Mouse (Mus musculus) thymus, postnatal 10 days (tissue): ENCODE results near the gene Ptprg.

ENCODE experiments used
- DNase-seq, 2 experiments: peaks; one replicate each; pipeline ENCODE4 v3.0.0; 2021; ENCODE audit warnings: low spot score in 2 of 2

The Ptprg gene

GRCm38 (mm10) chr14:11553273-11553665, at the start of gene Ptprg:
Ptprg (plus strand) TSS chr14:11553532.
- DNase-seq, result no peak

GRCm38 (mm10) chr14:11503803-11504365, 49.4 kb upstream of the Ptprg start:
- DNase-seq, result no peak

- no peak for DNase-seq
Measured at GRCm38 (mm10) chr14:11510173-11510572, 43.2 kb upstream of the Ptprg start.

- no peak for DNase-seq
Measured at GRCm38 (mm10) chr14:11519171-11519570, 34.2 kb upstream of the Ptprg start.

- DNase-seq, result no peak
Measured at GRCm38 (mm10) chr14:11523052-11523451, 30.3 kb upstream of the Ptprg start.

GRCm38 (mm10) chr14:11529591-11529990, 23.7 kb upstream of the Ptprg start:
- DNase-seq, result no peak

GRCm38 (mm10) chr14:11534456-11534855, 18.9 kb upstream of the Ptprg start:
- no peak for DNase-seq

- no peak for DNase-seq
Measured at GRCm38 (mm10) chr14:11536121-11536520, 17.2 kb upstream of the Ptprg start.

- no peak for DNase-seq
Measured at GRCm38 (mm10) chr14:11551892-11552291, 1.4 kb upstream of the Ptprg start.

GRCm38 (mm10) chr14:11552521-11553272, 635 bp upstream of the Ptprg start:
- DNase-seq, result no peak

GRCm38 (mm10) chr14:11553679-11554305, 460 bp downstream of the Ptprg start:
- no peak for DNase-seq

GRCm38 (mm10) chr14:11554306-11555041, 1.1 kb downstream of the Ptprg start:
- DNase-seq, result no peak

- DNase-seq, result no peak
Measured at GRCm38 (mm10) chr14:11555061-11555501, 1.7 kb downstream of the Ptprg start.

- no peak for DNase-seq
Measured at GRCm38 (mm10) chr14:11555521-11556355, 2.4 kb downstream of the Ptprg start.

- no peak for DNase-seq
Measured at GRCm38 (mm10) chr14:11556356-11557130, 3.2 kb downstream of the Ptprg start.

- no peak for DNase-seq
Measured at GRCm38 (mm10) chr14:11558496-11558895, 5.2 kb downstream of the Ptprg start.

GRCm38 (mm10) chr14:11560641-11561232, 7.4 kb downstream of the Ptprg start:
- DNase-seq, result no peak

GRCm38 (mm10) chr14:11561397-11561796, 8.1 kb downstream of the Ptprg start:
- no peak for DNase-seq

- no peak for DNase-seq
Measured at GRCm38 (mm10) chr14:11562870-11563269, 9.5 kb downstream of the Ptprg start.

- no peak for DNase-seq
Measured at GRCm38 (mm10) chr14:11563656-11564055, 10.3 kb downstream of the Ptprg start.
